Mouse (Mus musculus) heart, embryonic 14.5 days (tissue): ENCODE data around the gene Vps4b. TPM values are rescaled to one million over a fixed set of nuclear protein-coding genes. Genes with fewer than 3 reads are reported as not detected.

Source experiments
- polyA plus RNA-seq: library from polyadenylated mRNA; unstranded; fragments of >200 nt; fragmentation: Nextera tagmentation; extraction: Ambion mirVana; gene quantifications from 2 replicates; pipeline ENCODE4 v1.2.1, GENCODE M21; 2014

The Vps4b gene
- polyA plus RNA-seq, 1 experiment from 2014 or later = 45.1 TPM

Other genes with a start within 250 kb of the Vps4b start
- 5.3 and 6.2 TPM in 2 replicates for gene Bcl2, start 82.5 kb downstream of the Vps4b start, polyA plus RNA-seq
- gene Kdsr, start 37.0 kb downstream of the Vps4b start, polyA plus RNA-seq = 9.8 and 11.2 TPM in 2 replicates
- not detected in 2 replicates for gene Serpinb5, start 64.4 kb upstream of the Vps4b start, polyA plus RNA-seq
- gene Serpinb12, start 137.7 kb upstream of the Vps4b start, polyA plus RNA-seq = 0.12 and 0.23 TPM in 2 replicates
- gene Serpinb13, start 184.3 kb upstream of the Vps4b start, polyA plus RNA-seq = not detected in 2 replicates